Mouse (Mus musculus) liver, embryonic 12.5 days (tissue): Measurements from ENCODE around the gene Plekhg4. TPM values are rescaled to one million over a fixed set of nuclear protein-coding genes. Genes with fewer than 3 reads are reported as not detected.

Source experiments
- ATAC-seq: fragments of 200-750 bp; cut with Nextera tagmentation; 2 replicates; pipeline ENCODE4 v1.8.0; 2017; ENCODE audit warnings: moderate number of reproducible peaks, mild to moderate bottlenecking, moderate library complexity
- H3K27ac ChIP-seq: fragments of 300-500 bp; sonication (generic); 2 replicates; pipeline ENCODE4 v1.5.1; 2016; ENCODE audit warnings: mild to moderate bottlenecking
- H3K27me3 ChIP-seq: fragments of 300-500 bp; sonication (generic); replicated peaks from 2 replicates; pipeline ENCODE4 v1.6.1; 2016; ENCODE audit warnings: mild to moderate bottlenecking, moderate library complexity
- H3K36me3 ChIP-seq: fragments of 300-500 bp; sonication (generic); 2 replicates; pipeline ENCODE4 v1.6.1; 2016; ENCODE audit warnings: mild to moderate bottlenecking, moderate library complexity
- H3K4me1 ChIP-seq: fragments of 300-500 bp; sonication (generic); 2 replicates; pipeline ENCODE4 v1.6.1; 2016
- H3K4me2 ChIP-seq: fragments of 300-500 bp; sonication (generic); 2 replicates; pipeline ENCODE4 v1.6.1; 2016; ENCODE audit warnings: mild to moderate bottlenecking, moderate library complexity
- H3K4me3 ChIP-seq: fragments of 300-500 bp; sonication (generic); 2 replicates; pipeline ENCODE4 v1.5.1; 2016; ENCODE audit warnings: mild to moderate bottlenecking, moderate library complexity
- H3K9ac ChIP-seq: fragments of 300-500 bp; sonication (generic); 2 replicates; pipeline ENCODE4 v1.6.1; 2016; ENCODE audit warnings: mild to moderate bottlenecking, moderate library complexity
- H3K9me3 ChIP-seq: fragments of 300-500 bp; sonication (generic); replicated peaks from 2 replicates; pipeline ENCODE4 v1.6.1; 2016; ENCODE audit warnings: mild to moderate bottlenecking, moderate library complexity
- WGBS: fragments of 180-500 bp; shearing (Covaris S2); methylation state at CpG from one replicate; pipeline ENCODE4 v1.1.7; 2016; ENCODE audit not compliant: insufficient replicate concordance; 5-methylcytosine and 5-hydroxymethylcytosine counted together
- polyA plus RNA-seq: library from polyadenylated mRNA; unstranded; fragments of >200 nt; fragmentation: Nextera tagmentation; extraction: Ambion mirVana; gene quantifications from 2 replicates; pipeline ENCODE4 v1.2.1, GENCODE M21; 2016

The Plekhg4 gene
- polyA plus RNA-seq, 1 experiment from 2014 or later, result not detected

DNA sequence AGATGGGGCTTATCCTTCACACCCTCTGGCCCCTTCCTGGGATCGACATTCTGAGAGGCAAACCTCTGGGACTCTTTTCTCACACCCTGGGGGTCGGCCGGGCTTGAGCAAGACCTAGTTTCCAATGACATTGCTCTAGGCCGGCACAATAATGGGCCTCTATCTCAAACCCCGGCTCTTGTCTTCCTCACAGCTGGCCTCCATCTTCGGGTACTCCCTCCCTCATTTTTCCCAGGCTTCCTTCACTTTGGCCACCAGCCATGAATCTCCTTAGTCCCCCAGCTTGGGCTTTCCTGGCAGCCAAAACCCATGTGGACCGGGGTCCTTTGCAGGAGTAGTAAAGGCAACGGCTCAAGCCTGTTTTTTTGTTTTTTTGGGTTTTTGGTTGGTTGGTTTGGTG, 31.7 kb upstream of the Plekhg4 start:
- no peaks in the 10 kb centered on the region for H3K9me3 ChIP-seq
- 62% methylated on average over 8 of the region's 8 CpGs for WGBS
- no peak overlapping the region for H3K4me2 ChIP-seq
- peaks cover 84% of the 10 kb centered on the region for H3K4me1 ChIP-seq
- H3K9ac ChIP-seq, result no peak overlapping the region
- peaks cover 15% of the 10 kb centered on the region for H3K36me3 ChIP-seq
- H3K27ac ChIP-seq, result no peak overlapping the region; the same call in 1 of the 2 replicates
- no peak for ATAC-seq
- peaks cover 20% of the 10 kb centered on the region for H3K27me3 ChIP-seq
- no peak overlapping the region for H3K4me3 ChIP-seq

DNA sequence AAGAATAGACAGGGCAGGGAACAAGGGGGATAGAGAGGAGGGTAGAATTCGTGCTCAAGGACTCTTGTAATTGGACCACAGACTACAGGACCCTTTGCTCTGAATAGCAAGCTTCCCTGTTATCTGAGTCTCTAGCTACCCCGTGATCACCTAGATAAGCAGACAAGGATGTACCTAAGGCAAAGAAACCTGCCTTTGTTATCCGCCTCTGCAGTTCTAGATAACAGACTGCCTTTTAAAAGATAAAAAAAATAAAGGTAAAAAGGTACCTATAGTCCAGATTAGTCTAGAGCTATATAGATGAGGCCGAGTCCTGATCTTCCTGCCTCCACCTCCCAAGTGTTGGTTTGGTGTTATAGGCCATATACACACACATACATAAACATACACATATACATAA, 30.3 kb upstream of the Plekhg4 start:
- Histone ChIP-seq H3K9me3 (no peaks in the 10 kb centered on the region), H3K9ac (no peak overlapping the region), H3K4me2 (no peak overlapping the region), H3K4me1 (peaks cover 92% of the 10 kb centered on the region), H3K27ac (no peak overlapping the region), H3K4me3 (no peak overlapping the region), H3K36me3 (peaks cover under 1% of the 10 kb centered on the region; the same call in 1 of the 2 replicates), H3K27me3 (peaks cover 34% of the 10 kb centered on the region)
- no peak for ATAC-seq
- 51% methylated on average over 4 of the region's 4 CpGs for WGBS

DNA sequence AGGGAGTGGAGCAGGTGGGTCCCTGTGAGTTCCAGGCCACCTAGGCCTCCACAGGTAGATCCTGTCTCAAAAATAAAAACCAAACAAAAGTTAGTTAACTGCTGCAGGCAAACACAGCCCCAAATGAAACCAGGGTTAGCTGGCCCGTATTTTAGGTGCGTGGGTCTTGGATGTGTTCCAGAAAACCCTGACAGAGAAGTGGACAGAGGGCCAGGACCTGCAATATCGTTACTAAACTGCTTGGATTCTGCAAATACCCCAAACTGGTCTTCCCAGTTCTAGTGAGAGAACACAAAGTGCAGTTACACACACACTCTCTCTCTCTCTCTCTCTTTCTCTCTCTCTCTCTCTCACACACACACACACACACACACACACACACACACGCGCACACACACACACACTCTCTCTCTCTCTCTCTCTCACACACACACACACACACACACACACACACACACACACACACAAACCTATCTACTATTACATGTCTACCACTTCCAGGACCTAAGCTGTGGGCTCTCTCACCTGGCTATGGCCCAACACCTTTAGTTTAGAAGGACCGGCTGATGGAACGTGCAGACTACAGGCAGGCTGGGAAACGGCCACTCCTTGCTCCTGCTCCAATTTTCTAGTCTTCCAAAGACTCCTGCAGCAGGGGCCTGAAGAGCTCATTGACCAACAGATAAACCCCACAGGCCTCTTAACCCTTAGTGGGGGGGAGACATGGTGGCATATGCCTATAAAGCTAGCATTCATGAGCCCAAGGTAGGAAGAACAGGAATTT, 29.1 kb upstream of the Plekhg4 start:
- Histone ChIP-seq H3K9ac (no peak overlapping the region; the same call in 1 of the 2 replicates), H3K4me1 (peaks cover 91% of the 10 kb centered on the region), H3K27ac (no peak overlapping the region), H3K4me3 (no peak overlapping the region), H3K27me3 (peaks cover 46% of the 10 kb centered on the region), H3K4me2 (no peak overlapping the region), H3K9me3 (no peaks in the 10 kb centered on the region), H3K36me3 (no peaks in the 10 kb centered on the region)
- no peak for ATAC-seq
- WGBS, result 69% methylated on average over 8 of the region's 8 CpGs

DNA sequence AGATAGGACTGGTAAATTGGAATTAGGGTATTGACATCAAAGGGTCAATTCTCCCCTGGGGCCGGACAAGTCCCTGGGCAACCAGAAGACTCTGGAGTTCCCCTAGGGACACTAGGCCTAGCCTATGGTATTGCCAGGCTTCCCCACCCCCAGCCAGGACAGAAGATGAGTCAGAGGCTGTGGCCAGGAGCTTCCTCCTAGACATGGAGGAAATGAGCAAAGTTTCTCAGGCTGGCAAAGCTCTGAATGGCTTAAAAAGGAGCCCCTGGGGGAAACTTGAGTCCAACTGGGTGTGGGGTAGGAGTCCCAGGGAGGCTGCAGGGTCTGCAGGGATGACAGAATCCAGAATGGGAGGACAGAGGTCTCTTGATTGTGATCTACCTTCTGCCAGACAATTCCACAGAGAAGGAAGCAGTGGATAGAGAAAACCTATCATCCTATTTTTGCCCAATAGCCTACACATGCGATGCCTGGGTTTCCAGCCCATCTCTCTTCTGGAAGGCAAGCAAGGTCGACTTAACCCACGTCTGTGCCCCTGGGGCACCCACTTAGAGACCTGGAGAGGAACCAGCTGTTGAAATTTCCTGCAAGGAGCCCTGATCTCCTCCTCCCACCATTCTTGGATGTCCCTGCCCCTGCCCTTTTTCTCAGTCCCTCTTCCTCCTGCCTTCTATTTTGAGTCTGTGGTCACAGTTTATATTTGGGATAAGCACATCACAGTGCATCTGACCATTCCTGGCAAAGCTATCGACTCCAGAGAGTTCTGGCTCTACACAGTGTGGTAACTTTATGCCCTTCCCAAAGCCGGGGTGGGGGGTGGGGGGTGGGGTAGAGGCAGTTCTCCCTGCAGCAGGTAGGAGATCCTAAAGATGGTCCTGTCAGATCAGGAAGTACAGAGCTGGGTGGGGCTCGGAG, 27.8 kb upstream of the Plekhg4 start:
- H3K4me2 ChIP-seq, result peak overlapping the region; percentile 98
- peaks cover 82% of the 10 kb centered on the region for H3K4me1 ChIP-seq
- WGBS, result 20% methylated on average over 7 of the region's 7 CpGs
- H3K36me3 ChIP-seq, result no peaks in the 10 kb centered on the region
- H3K9me3 ChIP-seq, result no peaks in the 10 kb centered on the region
- H3K27me3 ChIP-seq, result peaks cover 59% of the 10 kb centered on the region
- peak overlapping the region; percentile 38; the same call in 1 of the 2 replicates for H3K27ac ChIP-seq
- no peak overlapping the region for H3K4me3 ChIP-seq
- no peak for ATAC-seq
- H3K9ac ChIP-seq, result no peak overlapping the region

DNA sequence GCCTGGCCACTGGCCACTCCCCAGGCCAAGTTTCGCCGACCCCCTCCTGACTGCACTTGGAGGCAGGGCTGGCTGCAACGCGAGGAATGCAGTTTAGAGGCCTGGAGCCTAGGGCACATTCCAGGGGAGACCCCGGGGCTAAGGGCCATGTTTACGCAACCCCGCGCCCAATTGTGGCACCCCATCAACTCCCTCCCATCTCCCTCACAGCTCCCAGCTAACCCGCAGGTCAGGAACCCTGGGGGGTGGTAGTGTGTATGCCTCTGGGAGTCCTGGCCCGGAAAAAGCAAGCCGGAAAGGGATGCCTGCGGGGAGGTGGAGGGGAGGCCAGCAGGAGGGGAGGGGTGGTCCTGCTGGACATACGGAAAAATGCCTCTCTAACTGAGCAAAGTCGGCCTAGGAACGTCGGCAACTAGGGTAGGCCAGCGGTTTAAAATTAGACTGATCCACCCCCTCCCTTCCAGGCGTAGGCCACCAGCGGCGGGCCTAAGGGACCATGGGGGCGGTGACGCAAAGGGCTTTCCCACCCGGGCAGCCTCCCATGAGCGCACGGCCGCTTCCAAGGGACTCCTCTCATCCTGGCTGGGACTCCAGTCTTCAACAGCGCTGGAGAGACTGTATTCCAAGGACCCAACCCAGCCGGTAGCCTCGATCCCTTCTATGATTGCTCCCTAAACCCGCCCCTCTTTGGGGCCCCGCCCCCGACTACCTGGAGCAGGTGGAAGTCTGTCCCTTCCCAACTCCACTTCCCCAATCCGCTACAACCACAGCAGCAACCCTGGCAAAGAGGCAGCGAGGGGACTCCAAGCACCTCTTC, 26.3 kb upstream of the Plekhg4 start:
- Histone ChIP-seq H3K4me1 (peaks cover 69% of the 10 kb centered on the region), H3K36me3 (no peaks in the 10 kb centered on the region), H3K4me3 (peak overlapping the region; percentile 70), H3K4me2 (peak overlapping the region; percentile 98), H3K27ac (peak overlapping the region; percentile 74), H3K27me3 (peaks cover 74% of the 10 kb centered on the region), H3K9ac (peak overlapping the region; percentile 77), H3K9me3 (no peaks in the 10 kb centered on the region)
- 9% methylated on average over 34 of the region's 34 CpGs for WGBS
- no peak; the same call in 1 of the 2 replicates for ATAC-seq

DNA sequence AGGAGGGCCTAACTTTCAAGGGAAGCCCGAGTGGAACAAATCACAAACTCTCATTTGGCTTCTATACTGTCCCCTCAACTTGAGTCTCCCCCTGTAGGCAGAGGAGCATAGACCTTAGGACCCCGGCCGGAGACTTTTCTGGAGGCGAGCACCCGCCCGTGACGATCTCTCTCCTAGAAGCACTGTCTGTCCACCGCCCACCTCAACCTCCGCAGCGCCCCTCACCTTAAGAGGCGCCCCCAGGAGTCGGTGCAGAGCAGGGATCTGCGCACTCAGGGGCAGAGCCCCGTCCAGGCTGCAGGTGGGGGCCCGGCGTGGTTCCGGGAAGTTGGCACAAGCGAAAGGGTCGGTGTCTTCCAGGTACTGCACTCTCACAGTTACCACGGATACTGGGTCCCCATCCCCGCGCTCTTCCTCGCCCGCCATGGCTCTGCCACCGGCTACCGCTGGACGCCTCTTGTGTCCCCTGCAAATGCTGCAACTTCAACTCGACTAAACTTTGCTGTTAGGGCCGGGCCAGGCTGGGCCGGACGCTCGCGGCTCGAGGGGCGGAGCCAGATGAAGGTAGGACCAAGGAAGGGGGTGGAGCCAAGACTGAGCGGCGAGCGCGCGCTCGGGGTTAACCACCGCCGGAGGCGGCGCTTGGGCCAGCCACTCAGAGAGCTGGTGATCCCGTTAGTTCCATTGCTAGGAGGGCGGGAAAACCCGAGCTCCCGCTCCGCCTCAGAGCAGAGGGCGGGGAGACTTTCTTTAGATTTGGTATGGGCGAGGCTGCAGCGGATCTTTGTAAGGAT, 25.4 kb upstream of the Plekhg4 start, which contains the start of gene Fhod1:
Gene Fhod1, minus strand, starts transcription at position 526 of the 794 bp plus-strand sequence.
- peak within 1 kb of the TSS; percentile 77 for H3K9ac ChIP-seq
- peak within 1 kb of the TSS; percentile 70 for H3K4me3 ChIP-seq
- peak within 1 kb of the TSS; percentile 98 for H3K4me2 ChIP-seq
- peaks cover 62% of the 10 kb centered on the region for H3K4me1 ChIP-seq
- WGBS, result 1% methylated on average over 53 of the region's 53 CpGs
- H3K27me3 ChIP-seq, result peaks cover 81% of the 10 kb centered on the region
- no peaks in the 10 kb centered on the region for H3K36me3 ChIP-seq
- H3K27ac ChIP-seq, result peak within 1 kb of the TSS; percentile 74
- peak; percentile 91 for ATAC-seq
- no peaks in the 10 kb centered on the region for H3K9me3 ChIP-seq

DNA sequence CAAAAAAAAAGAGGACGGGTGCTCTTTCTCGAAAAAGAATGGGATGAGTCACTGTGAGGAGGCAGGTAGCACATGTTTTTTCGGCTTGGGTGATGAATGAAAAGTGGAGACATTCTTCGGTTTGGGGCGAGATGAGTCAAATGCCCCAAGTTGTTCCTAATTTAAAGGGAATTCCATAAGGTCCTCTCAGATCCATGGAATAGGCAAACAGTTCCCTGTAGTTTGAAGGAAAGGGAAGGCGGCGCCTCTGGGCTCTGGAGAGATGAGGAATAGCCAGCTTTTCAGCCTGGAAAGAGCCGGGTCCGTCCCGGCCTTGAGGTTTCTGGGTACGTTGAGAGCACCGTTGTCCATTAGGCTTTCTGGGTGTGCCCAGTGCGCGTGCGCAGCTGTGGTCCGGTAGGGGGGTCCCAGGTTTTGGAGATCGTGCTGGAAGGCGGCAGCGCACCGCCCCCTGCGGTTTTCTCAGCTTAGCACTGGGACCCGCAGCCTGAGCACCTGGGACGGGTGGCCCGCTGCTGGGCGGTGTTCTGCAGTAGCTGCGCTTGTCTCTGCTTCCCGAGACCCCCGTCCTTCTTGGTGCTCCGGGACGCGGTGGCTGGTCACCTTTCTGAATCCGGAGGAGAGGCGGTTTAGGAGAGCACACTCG, 24.5 kb upstream of the Plekhg4 start, which contains the start of gene Slc9a5:
Gene Slc9a5, plus strand, starts transcription at position 394 of the 646 bp plus-strand sequence.
- ATAC-seq, result no peak
- Histone ChIP-seq H3K4me2 (peak within 1 kb of the TSS; percentile 98), H3K27me3 (peaks cover 89% of the 10 kb centered on the region), H3K9ac (peak within 1 kb of the TSS; percentile 77), H3K4me1 (peaks cover 57% of the 10 kb centered on the region), H3K27ac (peak within 1 kb of the TSS; percentile 74; the same call in 1 of the 2 replicates), H3K9me3 (no peaks in the 10 kb centered on the region), H3K4me3 (peak within 1 kb of the TSS; percentile 70), H3K36me3 (no peaks in the 10 kb centered on the region)
- WGBS, result 1% methylated on average over 34 of the region's 34 CpGs

DNA sequence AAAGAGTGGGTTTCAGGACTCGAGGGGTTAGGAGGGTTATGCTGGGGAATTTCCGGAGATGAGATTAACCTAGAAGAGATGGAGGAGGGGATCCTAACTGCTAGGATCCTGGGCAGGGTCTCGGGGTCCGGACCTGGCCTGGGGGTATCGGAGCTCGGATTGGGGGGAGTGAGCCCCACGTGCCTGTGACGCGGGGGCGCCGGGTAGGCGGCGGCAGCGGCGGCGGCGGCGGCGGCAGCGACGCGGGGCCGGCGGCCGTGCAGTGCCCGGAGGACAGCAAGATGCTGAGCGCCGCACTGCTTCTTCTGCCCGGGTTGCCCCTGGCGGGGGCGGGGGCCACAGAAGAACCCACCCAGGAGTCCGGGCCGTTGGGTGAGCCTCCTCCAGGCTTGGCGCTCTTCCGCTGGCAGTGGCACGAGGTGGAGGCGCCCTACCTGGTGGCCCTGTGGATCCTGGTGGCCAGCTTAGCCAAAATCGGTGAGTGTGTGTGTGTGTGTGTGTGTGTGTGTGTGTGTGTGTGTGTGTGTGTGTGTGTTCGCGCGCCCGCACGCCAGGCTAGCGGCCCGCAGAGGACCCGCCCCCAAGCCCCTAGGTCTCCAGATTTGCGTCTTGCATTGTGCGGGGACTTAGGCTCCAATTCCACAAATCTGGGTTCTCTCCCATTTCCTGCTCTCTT, 23.8 kb upstream of the Plekhg4 start:
- Histone ChIP-seq H3K36me3 (no peaks in the 10 kb centered on the region), H3K9me3 (no peaks in the 10 kb centered on the region), H3K27ac (no peak overlapping the region), H3K27me3 (peaks cover 91% of the 10 kb centered on the region), H3K9ac (peak overlapping the region; percentile 54), H3K4me1 (peaks cover 51% of the 10 kb centered on the region), H3K4me2 (peak overlapping the region; percentile 98), H3K4me3 (peak overlapping the region; percentile 70)
- no peak for ATAC-seq
- 3% methylated on average over 40 of the region's 48 CpGs for WGBS

DNA sequence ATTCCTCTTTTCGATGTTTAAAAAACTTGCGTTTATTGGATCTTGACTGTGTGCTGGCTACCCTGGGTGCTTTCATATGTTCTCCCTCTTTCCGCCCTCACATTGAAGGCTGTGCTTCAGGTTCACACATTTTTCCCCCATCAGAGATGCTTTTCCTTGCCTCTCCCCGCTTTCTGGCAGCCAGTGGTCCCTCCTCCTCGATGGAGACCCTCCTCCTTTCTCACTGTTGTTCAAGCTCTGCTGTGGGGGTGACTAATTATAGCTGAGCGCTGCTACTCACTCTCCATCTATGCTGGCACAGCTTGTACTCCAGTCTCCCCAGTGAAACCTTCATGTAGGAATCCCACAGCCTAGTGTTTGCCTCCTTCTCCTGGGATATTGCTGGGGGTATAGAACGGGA, 22.9 kb upstream of the Plekhg4 start:
- Histone ChIP-seq H3K27me3 (peaks cover 84% of the 10 kb centered on the region), H3K4me1 (peaks cover 44% of the 10 kb centered on the region), H3K9ac (no peak overlapping the region), H3K9me3 (no peaks in the 10 kb centered on the region), H3K27ac (no peak overlapping the region), H3K4me3 (no peak overlapping the region), H3K36me3 (no peaks in the 10 kb centered on the region), H3K4me2 (no peak overlapping the region)
- no peak for ATAC-seq
- WGBS, result 48% methylated on average over 7 of the region's 7 CpGs

DNA sequence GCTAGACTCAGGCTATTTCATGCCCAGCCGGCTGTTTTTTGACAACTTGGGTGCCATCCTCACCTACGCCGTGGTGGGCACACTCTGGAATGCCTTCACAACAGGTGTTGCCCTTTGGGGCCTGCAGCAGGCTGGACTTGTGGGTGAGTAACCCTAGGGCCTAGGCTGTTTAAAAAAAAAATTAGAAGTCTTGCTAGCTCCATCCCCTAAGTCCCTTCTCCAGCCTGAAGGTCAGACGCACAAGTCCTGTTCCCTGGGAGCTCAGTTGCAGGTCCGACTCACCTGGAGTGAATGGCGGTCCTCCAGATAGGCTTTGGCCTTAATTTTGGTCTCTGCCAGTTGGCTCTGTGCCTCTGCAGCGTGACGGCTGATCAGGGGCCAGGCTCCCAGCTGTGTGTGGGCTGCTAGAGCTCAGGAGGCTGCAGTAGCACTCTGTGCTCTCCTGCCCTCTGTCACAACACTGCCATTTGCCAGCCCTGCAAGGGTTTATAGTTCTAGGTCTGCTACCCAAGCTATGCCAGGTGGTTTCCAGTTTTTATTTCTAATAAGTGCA, 19.4 kb upstream of the Plekhg4 start:
- Histone ChIP-seq H3K9me3 (no peaks in the 10 kb centered on the region), H3K9ac (no peak overlapping the region), H3K4me3 (no peak overlapping the region), H3K36me3 (no peaks in the 10 kb centered on the region), H3K4me2 (no peak overlapping the region), H3K4me1 (peaks cover 16% of the 10 kb centered on the region), H3K27me3 (peaks cover 65% of the 10 kb centered on the region), H3K27ac (no peak overlapping the region)
- WGBS, result 77% methylated on average over 8 of the region's 8 CpGs
- ATAC-seq, result no peak
